Mouse (Mus musculus) kidney, embryonic 16.5 days (tissue): ENCODE measurements around the gene Adamtsl2. TPM values are rescaled to one million over a fixed set of nuclear protein-coding genes. Genes with fewer than 3 reads are reported as not detected.

ENCODE experiments used
- ATAC-seq: fragments of 200-750 bp; cut with Nextera tagmentation; 2 replicates; pipeline ENCODE4 v1.8.0; 2017; ENCODE audit warnings: moderate TSS enrichment; ENCODE audit not compliant: low FRiP score, low TSS enrichment
- H3K27ac ChIP-seq: fragments of 300-500 bp; sonication (generic); 2 replicates; pipeline ENCODE4 v1.5.1; 2014; ENCODE audit warnings: low read length
- H3K27me3 ChIP-seq: fragments of 300-500 bp; sonication (generic); 2 replicates; pipeline ENCODE4 v1.6.1; 2014; ENCODE audit warnings: low read length, control low read depth, mixed read lengths; ENCODE audit not compliant: insufficient read depth
- H3K36me3 ChIP-seq: fragments of 300-500 bp; sonication (generic); 2 replicates; pipeline ENCODE4 v1.6.1; 2014; ENCODE audit warnings: low read length, control low read depth, mixed read lengths; ENCODE audit not compliant: insufficient read depth
- H3K4me1 ChIP-seq: fragments of 300-500 bp; sonication (generic); 2 replicates; pipeline ENCODE4 v1.6.1; 2014; ENCODE audit warnings: low read length, control low read depth, mixed read lengths; ENCODE audit not compliant: insufficient read depth
- H3K4me2 ChIP-seq: fragments of 300-500 bp; sonication (generic); replicated peaks from 2 replicates; pipeline ENCODE4 v1.6.1; 2014; ENCODE audit warnings: low read depth, low read length
- H3K4me3 ChIP-seq: fragments of 300-500 bp; sonication (generic); 2 replicates; pipeline ENCODE4 v1.5.1; 2014; ENCODE audit warnings: mild to moderate bottlenecking, low read length
- H3K9ac ChIP-seq: fragments of 300-500 bp; sonication (generic); replicated peaks from 2 replicates; pipeline ENCODE4 v1.6.1; 2014; ENCODE audit warnings: low read length
- H3K9me3 ChIP-seq: fragments of 300-500 bp; sonication (generic); 2 replicates; pipeline ENCODE4 v1.6.1; 2016; ENCODE audit warnings: low read length, control low read depth
- WGBS: fragments of 180-500 bp; shearing (Covaris S2); extraction: QIAGEN DNeasy Blood & Tissue Kit; methylation state at CpG from one replicate; pipeline ENCODE4 v1.1.7; 2014; 5-methylcytosine and 5-hydroxymethylcytosine counted together
- polyA plus RNA-seq: library from polyadenylated mRNA; unstranded; fragments of >200 nt; fragmentation: Nextera tagmentation; extraction: Ambion mirVana; gene quantifications from 2 replicates; pipeline ENCODE4 v1.2.1, GENCODE M21; 2015

Gene Adamtsl2
- polyA plus RNA-seq, 1 experiment from 2014 or later, result 1.6 TPM

DNA sequence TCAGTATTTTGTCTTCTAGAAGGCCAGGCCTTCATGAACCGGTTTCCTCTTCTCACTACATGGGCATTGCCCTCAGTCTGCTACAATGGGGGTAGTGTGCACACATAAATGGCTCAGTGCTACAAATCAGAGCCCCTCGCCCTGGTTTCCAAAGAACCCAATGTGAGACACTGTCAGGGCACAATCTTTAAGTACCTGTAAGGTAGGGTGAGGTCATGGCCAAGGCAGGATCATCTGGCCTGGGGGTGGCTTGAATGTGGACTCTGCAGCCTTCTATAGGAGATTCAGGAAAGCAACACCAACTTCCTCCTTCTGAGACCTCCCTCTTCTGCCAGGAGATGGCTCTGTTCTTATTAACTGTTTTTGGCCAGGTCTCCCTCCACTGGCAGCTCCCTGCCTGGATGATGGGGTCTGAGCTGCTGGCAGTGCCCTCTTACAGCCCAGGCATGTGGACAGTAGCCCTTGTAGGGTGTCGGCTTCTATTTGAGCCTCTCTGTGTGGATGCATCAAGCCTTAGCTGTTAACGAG, 7.4 kb downstream of the Adamtsl2 start:
- no peaks in the 10 kb centered on the region for H3K27me3 ChIP-seq
- 83% methylated on average over 4 of the region's 4 CpGs for WGBS
- no peaks in the 10 kb centered on the region for H3K36me3 ChIP-seq
- no peak overlapping the region for H3K9ac ChIP-seq
- no peak overlapping the region for H3K27ac ChIP-seq
- H3K4me3 ChIP-seq, result no peak overlapping the region
- H3K4me1 ChIP-seq, result peaks cover 20% of the 10 kb centered on the region
- H3K4me2 ChIP-seq, result no peak overlapping the region
- no peak for ATAC-seq
- H3K9me3 ChIP-seq, result no peaks in the 10 kb centered on the region

DNA sequence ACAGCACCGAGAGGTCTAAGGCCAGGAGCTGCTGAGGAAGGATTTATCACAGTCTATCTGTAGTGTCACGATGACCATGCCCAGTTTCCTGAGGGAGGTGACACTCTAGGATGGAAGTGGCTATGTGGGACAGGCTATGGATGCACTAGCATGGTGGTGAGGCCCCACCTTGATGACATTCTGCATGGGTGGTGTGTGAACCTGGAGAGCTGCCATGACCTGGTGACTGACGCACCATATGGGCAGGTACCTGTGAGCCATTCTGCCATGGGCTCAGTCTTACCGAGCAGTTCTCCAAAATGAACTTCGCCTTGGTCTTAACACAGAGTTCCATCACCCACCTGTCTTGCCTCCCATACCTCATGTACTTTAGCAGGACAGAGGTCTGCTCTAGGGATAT, 8.4 kb downstream of the Adamtsl2 start:
- Histone ChIP-seq H3K27me3 (no peaks in the 10 kb centered on the region), H3K4me2 (no peak overlapping the region), H3K36me3 (no peaks in the 10 kb centered on the region), H3K9me3 (no peaks in the 10 kb centered on the region), H3K27ac (peak overlapping the region; percentile 65; the same call in 1 of the 2 replicates), H3K9ac (no peak overlapping the region), H3K4me1 (peaks cover 20% of the 10 kb centered on the region), H3K4me3 (no peak overlapping the region)
- 85% methylated on average over 5 of the region's 5 CpGs for WGBS
- no peak for ATAC-seq

- no peak overlapping the region for H3K4me3 ChIP-seq
- no peaks in the 10 kb centered on the region for H3K9me3 ChIP-seq
- no peaks in the 10 kb centered on the region for H3K36me3 ChIP-seq
- peak overlapping the region; percentile 65 for H3K27ac ChIP-seq
- H3K9ac ChIP-seq, result no peak overlapping the region
- H3K4me2 ChIP-seq, result no peak overlapping the region
- peaks cover 20% of the 10 kb centered on the region for H3K4me1 ChIP-seq
- 36% methylated on average over 18 of the region's 18 CpGs for WGBS
- H3K27me3 ChIP-seq, result no peaks in the 10 kb centered on the region
- peak; percentile 64; the same call in 1 of the 2 replicates for ATAC-seq
These were observed 9.0 kb downstream of the Adamtsl2 start for GRCm38 (mm10) chr2:27088071-27088644.

GRCm38 (mm10) chr2:27088700-27089099, 9.5 kb downstream of the Adamtsl2 start:
- H3K9ac ChIP-seq, result no peak overlapping the region
- H3K4me2 ChIP-seq, result no peak overlapping the region
- H3K4me1 ChIP-seq, result peaks cover 20% of the 10 kb centered on the region
- no peaks in the 10 kb centered on the region for H3K27me3 ChIP-seq
- H3K9me3 ChIP-seq, result no peaks in the 10 kb centered on the region
- no peak overlapping the region for H3K4me3 ChIP-seq
- no peaks in the 10 kb centered on the region for H3K36me3 ChIP-seq
- WGBS, result 64% methylated on average over 5 of the region's 5 CpGs
- no peak for ATAC-seq
- H3K27ac ChIP-seq, result peak overlapping the region; percentile 65

DNA sequence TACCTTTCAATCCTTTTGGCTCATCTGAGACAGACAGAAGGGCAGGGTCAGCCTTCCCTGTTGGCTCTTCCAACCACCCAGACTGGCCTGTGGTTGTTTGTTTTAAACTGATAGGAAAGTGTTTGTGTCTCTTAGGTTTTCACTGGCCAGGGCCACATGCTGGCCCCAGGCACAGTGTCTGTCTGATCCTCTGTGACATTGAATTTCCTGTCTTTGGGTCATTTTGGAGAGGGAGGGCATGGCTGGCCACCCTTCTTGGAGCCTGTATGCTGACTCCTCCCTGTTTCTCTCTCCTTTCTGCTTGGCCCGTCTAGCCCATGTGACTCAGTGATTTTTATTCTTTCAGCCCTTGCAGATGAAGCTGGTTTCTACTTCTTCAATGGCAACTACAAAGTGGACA, 10.1 kb downstream of the Adamtsl2 start:
- Histone ChIP-seq H3K9me3 (no peaks in the 10 kb centered on the region), H3K27me3 (no peaks in the 10 kb centered on the region), H3K27ac (no peak overlapping the region), H3K4me3 (no peak overlapping the region), H3K36me3 (no peaks in the 10 kb centered on the region), H3K4me2 (no peak overlapping the region), H3K9ac (no peak overlapping the region), H3K4me1 (peaks cover 14% of the 10 kb centered on the region)
- WGBS, result 68% methylated on average over 1 of the region's 1 CpGs
- ATAC-seq, result no peak

DNA sequence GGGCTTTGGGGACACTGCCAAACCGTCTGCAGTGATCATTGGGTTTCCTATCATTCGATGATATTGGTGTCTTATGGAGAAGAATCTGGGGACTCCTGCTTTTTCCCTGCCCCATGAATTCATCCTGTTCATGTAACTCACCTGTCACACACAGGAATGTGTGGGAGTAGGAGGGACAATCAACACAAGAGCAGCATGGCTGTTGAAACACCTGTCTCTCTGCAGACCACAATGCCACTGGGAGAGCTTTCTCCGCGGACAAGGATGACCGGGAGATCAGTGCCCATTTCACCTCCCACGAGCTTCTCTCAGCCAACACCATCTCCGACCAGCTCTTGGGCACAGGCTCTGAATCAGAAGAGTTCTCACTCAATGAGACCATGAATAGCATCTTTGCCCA, 16.0 kb downstream of the Adamtsl2 start:
- 86% methylated on average over 7 of the region's 7 CpGs for WGBS
- H3K36me3 ChIP-seq, result no peaks in the 10 kb centered on the region
- no peak overlapping the region for H3K27ac ChIP-seq
- no peak for ATAC-seq
- no peaks in the 10 kb centered on the region for H3K9me3 ChIP-seq
- H3K4me3 ChIP-seq, result no peak overlapping the region
- no peak overlapping the region for H3K9ac ChIP-seq
- no peak overlapping the region for H3K4me2 ChIP-seq
- H3K4me1 ChIP-seq, result peaks cover 15% of the 10 kb centered on the region
- no peaks in the 10 kb centered on the region for H3K27me3 ChIP-seq

- no peak for ATAC-seq
- H3K27ac ChIP-seq, result no peak overlapping the region
These were observed 17.3 kb downstream of the Adamtsl2 start for GRCm38 (mm10) chr2:27096341-27096981.

DNA sequence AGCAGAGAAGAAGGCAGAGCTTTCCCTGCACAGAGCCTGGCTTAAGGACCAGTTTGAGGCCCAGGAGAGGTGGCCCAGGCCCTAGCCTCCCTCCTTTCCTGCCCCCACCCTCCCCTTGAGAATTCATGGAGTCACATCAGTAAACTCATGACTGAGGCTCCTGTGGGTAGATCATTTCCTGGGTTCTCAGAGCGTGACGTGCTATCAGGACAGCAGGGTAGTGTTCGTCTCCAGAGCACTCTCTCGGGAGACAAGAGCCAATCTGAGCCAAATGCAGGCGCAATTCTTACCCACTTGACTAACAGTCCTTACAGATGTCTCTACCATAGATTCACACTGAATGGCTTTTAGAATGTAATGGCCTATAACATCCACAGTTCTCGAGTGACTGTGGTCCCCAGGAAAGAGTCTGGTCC, 18.1 kb downstream of the Adamtsl2 start:
- H3K27ac ChIP-seq, result no peak overlapping the region
- H3K4me1 ChIP-seq, result peaks cover 15% of the 10 kb centered on the region
- H3K27me3 ChIP-seq, result no peaks in the 10 kb centered on the region
- WGBS, result 30% methylated on average over 6 of the region's 6 CpGs
- no peaks in the 10 kb centered on the region for H3K36me3 ChIP-seq
- no peak overlapping the region for H3K4me2 ChIP-seq
- no peak overlapping the region for H3K9ac ChIP-seq
- ATAC-seq, result no peak
- no peaks in the 10 kb centered on the region for H3K9me3 ChIP-seq
- H3K4me3 ChIP-seq, result no peak overlapping the region

More at GRCm38 (mm10) chr2:27096341-27096981, 17.3 kb downstream of the Adamtsl2 start:
- no peaks in the 10 kb centered on the region for H3K36me3 ChIP-seq
- H3K4me2 ChIP-seq, result no peak overlapping the region
- 42% methylated on average over 13 of the region's 13 CpGs for WGBS
- no peak overlapping the region for H3K4me3 ChIP-seq
- H3K4me1 ChIP-seq, result peaks cover 15% of the 10 kb centered on the region
- no peak overlapping the region for H3K9ac ChIP-seq
- H3K9me3 ChIP-seq, result no peaks in the 10 kb centered on the region
- H3K27me3 ChIP-seq, result no peaks in the 10 kb centered on the region

GRCm38 (mm10) chr2:27097776-27098175, 18.6 kb downstream of the Adamtsl2 start:
- Histone ChIP-seq H3K4me1 (peaks cover 15% of the 10 kb centered on the region), H3K36me3 (no peaks in the 10 kb centered on the region), H3K27me3 (no peaks in the 10 kb centered on the region), H3K4me2 (no peak overlapping the region), H3K9me3 (no peaks in the 10 kb centered on the region), H3K9ac (no peak overlapping the region), H3K27ac (no peak overlapping the region), H3K4me3 (no peak overlapping the region)
- peak; percentile 88 for ATAC-seq
- 25% methylated on average over 6 of the region's 6 CpGs for whole genome bisulfite sequencing

DNA sequence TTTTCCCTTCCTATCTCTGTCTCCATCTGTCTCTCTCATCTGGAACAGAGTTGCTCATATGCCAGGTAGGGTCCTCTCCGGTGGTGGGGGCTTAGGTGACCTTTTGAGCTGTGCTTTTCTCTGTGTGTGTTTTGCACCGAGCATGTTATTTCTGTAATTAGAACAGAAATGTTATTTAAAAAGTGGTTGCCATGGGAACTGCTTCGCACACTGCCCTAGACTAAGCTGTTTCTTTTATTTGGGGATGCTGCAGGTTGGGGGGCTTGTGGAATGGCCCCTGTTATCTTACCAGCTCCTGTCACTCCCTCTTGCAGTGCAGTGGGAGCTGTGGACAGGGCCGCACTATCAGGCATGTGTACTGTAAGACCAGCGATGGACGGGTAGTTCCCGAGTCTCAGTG, 24.4 kb downstream of the Adamtsl2 start:
- Histone ChIP-seq H3K27ac (no peak overlapping the region), H3K27me3 (no peaks in the 10 kb centered on the region), H3K4me1 (no peaks in the 10 kb centered on the region), H3K4me2 (no peak overlapping the region), H3K4me3 (no peak overlapping the region), H3K36me3 (no peaks in the 10 kb centered on the region), H3K9me3 (no peaks in the 10 kb centered on the region), H3K9ac (no peak overlapping the region)
- no peak for ATAC-seq
- 63% methylated on average over 7 of the region's 7 CpGs for WGBS
